Mouse (Mus musculus): ENCODE results near the gene Commd1. TPM values are rescaled to one million over a fixed set of nuclear protein-coding genes. Genes with fewer than 3 reads are reported as not detected.

Gene Commd1
- polyA plus RNA-seq, 1 experiment, result 35.7 TPM

DNA sequence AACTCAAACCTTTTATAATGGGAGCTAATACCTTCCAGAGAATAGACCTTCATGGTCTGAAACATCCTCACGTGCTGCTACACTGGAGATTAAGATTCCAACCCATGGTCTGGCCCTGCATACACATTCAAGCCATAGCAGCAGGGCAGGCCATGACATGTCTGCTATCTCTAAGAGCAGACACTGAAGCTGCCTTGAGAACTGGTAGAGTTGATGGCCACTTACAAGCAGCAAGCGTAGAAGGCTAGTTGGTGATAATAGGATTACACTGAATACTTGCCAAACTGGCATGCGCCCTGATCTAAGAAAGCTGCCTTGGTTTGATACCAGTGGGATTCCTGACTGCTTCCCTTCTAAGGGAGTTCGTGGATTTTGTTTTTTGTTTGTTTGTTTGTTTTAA is 68.4 kb downstream of the Commd1 start:
- WGBS, result 91% methylated on average over 4 of the region's 4 CpGs
- Histone ChIP-seq H3K27ac (ENCODE audit: insufficient read depth, low read depth, low read length) (no peak overlapping the region), H3K4me3 (ENCODE audit: insufficient read depth, low read depth, low read length) (no peak overlapping the region), H3K4me1 (ENCODE audit: control insufficient read depth, insufficient read depth, low read length) (no peaks in the 10 kb centered on the region), H3K27me3 (replicated peaks; ENCODE audit: control insufficient read depth, insufficient read depth, low read length) (no peaks in the 10 kb centered on the region), H3K36me3 (ENCODE audit: control insufficient read depth, insufficient read depth, low read length) (no peaks in the 10 kb centered on the region)
- no peak for TF ChIP-seq POLR2A (IDR thresholded peaks at IDR 0.05; ENCODE audit: low read depth, low read length)
- TF ChIP-seq CTCF (conservative IDR thresholded peaks at IDR 0.05; ENCODE audit: insufficient read depth, insufficient read length, low read depth, low read length), result no peak
- no peak for DNase-seq

DNA sequence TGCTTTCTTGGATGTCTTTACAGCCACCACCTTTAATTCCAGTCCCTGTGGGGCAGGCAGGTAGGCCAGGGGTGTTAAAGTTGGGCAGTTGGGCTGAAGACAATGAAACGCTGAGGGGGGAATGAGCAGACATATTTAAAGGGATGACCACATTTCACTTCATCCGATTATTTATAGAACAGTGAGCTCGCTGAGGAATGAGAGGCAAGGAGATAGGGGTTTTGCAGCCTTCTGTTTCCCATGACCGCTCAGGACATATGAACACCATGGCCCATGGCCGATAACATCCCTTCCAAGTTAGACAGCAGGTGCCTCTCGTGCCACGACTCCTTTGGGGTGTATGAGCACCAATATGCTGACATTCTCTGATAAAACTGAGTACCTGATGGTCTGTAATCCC is 70.4 kb downstream of the Commd1 start:
- Histone ChIP-seq H3K27ac (ENCODE audit: insufficient read depth, low read depth, low read length) (no peak overlapping the region), H3K27me3 (replicated peaks; ENCODE audit: control insufficient read depth, insufficient read depth, low read length) (no peaks in the 10 kb centered on the region), H3K4me3 (ENCODE audit: insufficient read depth, low read depth, low read length) (no peak overlapping the region), H3K36me3 (ENCODE audit: control insufficient read depth, insufficient read depth, low read length) (no peaks in the 10 kb centered on the region), H3K4me1 (ENCODE audit: control insufficient read depth, insufficient read depth, low read length) (no peaks in the 10 kb centered on the region)
- no peak for TF ChIP-seq POLR2A (IDR thresholded peaks at IDR 0.05; ENCODE audit: low read depth, low read length)
- no peak for TF ChIP-seq CTCF (conservative IDR thresholded peaks at IDR 0.05; ENCODE audit: insufficient read depth, insufficient read length, low read depth, low read length)
- no peak for DNase-seq
- 95% methylated on average over 7 of the region's 7 CpGs for WGBS

DNA sequence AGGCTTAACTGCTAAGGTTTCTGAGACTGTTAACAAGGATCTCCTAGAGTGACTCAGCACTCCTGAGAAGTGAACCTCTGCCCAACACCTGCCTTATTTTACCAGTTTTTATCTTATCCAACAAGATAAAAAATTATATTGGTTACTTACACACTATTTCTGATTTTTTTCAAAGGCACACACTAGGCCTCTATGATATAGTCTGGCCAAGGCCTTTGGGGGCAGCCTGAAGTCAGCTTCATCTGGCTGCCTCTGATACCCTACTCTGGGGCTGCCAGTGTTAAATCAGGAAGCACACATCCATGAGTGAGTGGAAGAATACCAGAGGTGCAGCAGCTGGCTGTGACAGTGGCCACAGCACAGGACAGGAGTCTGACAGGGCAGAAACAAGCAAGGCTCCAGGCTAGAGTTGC is 75.7 kb downstream of the Commd1 start:
- Histone ChIP-seq H3K27me3 (replicated peaks; ENCODE audit: control insufficient read depth, insufficient read depth, low read length) (no peaks in the 10 kb centered on the region), H3K27ac (ENCODE audit: insufficient read depth, low read depth, low read length) (no peak overlapping the region), H3K4me1 (ENCODE audit: control insufficient read depth, insufficient read depth, low read length) (no peaks in the 10 kb centered on the region), H3K4me3 (ENCODE audit: insufficient read depth, low read depth, low read length) (no peak overlapping the region), H3K36me3 (ENCODE audit: control insufficient read depth, insufficient read depth, low read length) (no peaks in the 10 kb centered on the region)
- no peak for DNase-seq
- TF ChIP-seq POLR2A (IDR thresholded peaks at IDR 0.05; ENCODE audit: low read depth, low read length), result no peak
- no peak for TF ChIP-seq CTCF (conservative IDR thresholded peaks at IDR 0.05; ENCODE audit: insufficient read depth, insufficient read length, low read depth, low read length)

DNA sequence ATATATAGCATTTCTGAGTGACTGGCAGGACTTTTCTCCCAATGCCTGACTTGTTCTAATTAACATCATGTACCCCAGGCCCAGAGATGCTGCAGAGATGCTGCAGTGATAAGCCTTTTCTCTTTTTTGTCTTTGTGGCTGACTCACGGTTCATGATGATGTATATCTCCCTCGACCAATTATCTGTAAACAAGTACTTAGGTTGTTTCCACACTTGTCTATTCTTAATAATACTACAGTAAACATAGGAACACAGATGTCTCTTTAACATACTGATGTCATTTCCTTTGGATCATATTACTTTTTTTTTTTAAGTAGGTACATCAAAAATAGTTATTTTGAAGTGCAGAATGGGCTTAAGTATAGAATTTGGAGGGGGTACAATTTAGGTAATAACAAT is 79.3 kb downstream of the Commd1 start:
- 87% methylated on average over 2 of the region's 2 CpGs for WGBS
- Histone ChIP-seq H3K4me1 (ENCODE audit: control insufficient read depth, insufficient read depth, low read length) (no peaks in the 10 kb centered on the region), H3K27me3 (replicated peaks; ENCODE audit: control insufficient read depth, insufficient read depth, low read length) (no peaks in the 10 kb centered on the region), H3K36me3 (ENCODE audit: control insufficient read depth, insufficient read depth, low read length) (no peaks in the 10 kb centered on the region), H3K4me3 (ENCODE audit: insufficient read depth, low read depth, low read length) (no peak overlapping the region), H3K27ac (ENCODE audit: insufficient read depth, low read depth, low read length) (no peak overlapping the region)
- TF ChIP-seq CTCF (conservative IDR thresholded peaks at IDR 0.05; ENCODE audit: insufficient read depth, insufficient read length, low read depth, low read length) (no peak), POLR2A (IDR thresholded peaks at IDR 0.05; ENCODE audit: low read depth, low read length) (no peak)
- DNase-seq, result no peak

DNA sequence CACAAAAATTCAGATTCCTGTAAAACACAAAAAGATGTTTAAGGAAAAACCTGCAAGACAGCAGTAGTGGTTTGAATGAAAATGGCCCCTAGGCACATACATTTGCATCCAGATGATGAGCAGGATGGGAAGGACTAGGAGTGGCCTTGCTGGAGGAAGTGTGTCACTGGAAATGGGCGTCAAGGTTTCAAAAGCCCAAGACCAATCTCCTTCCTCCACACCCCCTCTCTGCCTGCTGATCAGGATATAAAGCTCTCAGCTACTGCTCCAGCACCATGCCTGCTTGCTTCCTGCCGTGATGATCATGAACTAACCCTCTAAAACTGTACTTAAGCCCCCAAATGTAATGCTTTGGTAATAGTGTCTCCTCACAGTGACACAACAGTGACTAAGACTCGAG is 82.1 kb downstream of the Commd1 start:
- WGBS, result 88% methylated on average over 3 of the region's 3 CpGs
- H3K4me3 ChIP-seq (ENCODE audit: insufficient read depth, low read depth, low read length), result no peak overlapping the region

DNA sequence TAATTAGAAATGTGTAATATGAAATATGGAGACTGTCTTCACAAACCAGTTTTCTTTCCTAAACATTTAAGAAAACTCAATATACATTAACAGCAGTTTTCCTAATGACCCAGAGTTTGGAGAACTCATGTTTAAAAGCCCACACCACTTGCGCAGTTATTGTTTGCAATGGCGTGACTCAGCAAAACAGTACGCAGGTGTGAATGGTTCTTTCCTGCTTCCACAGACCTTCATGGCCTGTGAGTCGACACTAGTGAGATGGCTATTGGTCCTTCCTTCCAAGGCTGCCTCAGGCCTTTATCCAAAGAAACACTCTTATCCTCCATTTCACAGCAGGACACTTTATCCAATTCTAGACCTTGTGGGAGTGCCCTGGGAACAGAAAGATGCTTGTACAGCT is 84.5 kb downstream of the Commd1 start:
- 93% methylated on average over 4 of the region's 4 CpGs for WGBS
- H3K4me1 ChIP-seq (ENCODE audit: control insufficient read depth, insufficient read depth, low read length), result no peaks in the 10 kb centered on the region
- DNase-seq, result no peak
- no peak overlapping the region for H3K27ac ChIP-seq (ENCODE audit: insufficient read depth, low read depth, low read length)
- no peaks in the 10 kb centered on the region for H3K36me3 ChIP-seq (ENCODE audit: control insufficient read depth, insufficient read depth, low read length)
- no peak overlapping the region for H3K4me3 ChIP-seq (ENCODE audit: insufficient read depth, low read depth, low read length)
- H3K27me3 ChIP-seq (replicated peaks; ENCODE audit: control insufficient read depth, insufficient read depth, low read length), result no peaks in the 10 kb centered on the region
- TF ChIP-seq POLR2A (IDR thresholded peaks at IDR 0.05; ENCODE audit: low read depth, low read length), result no peak
- no peak for TF ChIP-seq CTCF (conservative IDR thresholded peaks at IDR 0.05; ENCODE audit: insufficient read depth, insufficient read length, low read depth, low read length)

More for the DNA sequence above, 82.1 kb downstream of the Commd1 start:
- DNase-seq, result no peak
- Histone ChIP-seq H3K27me3 (replicated peaks; ENCODE audit: control insufficient read depth, insufficient read depth, low read length) (no peaks in the 10 kb centered on the region), H3K4me1 (ENCODE audit: control insufficient read depth, insufficient read depth, low read length) (no peaks in the 10 kb centered on the region), H3K36me3 (ENCODE audit: control insufficient read depth, insufficient read depth, low read length) (no peaks in the 10 kb centered on the region), H3K27ac (ENCODE audit: insufficient read depth, low read depth, low read length) (no peak overlapping the region)
- TF ChIP-seq POLR2A (IDR thresholded peaks at IDR 0.05; ENCODE audit: low read depth, low read length) (no peak), CTCF (conservative IDR thresholded peaks at IDR 0.05; ENCODE audit: insufficient read depth, insufficient read length, low read depth, low read length) (no peak)

DNA sequence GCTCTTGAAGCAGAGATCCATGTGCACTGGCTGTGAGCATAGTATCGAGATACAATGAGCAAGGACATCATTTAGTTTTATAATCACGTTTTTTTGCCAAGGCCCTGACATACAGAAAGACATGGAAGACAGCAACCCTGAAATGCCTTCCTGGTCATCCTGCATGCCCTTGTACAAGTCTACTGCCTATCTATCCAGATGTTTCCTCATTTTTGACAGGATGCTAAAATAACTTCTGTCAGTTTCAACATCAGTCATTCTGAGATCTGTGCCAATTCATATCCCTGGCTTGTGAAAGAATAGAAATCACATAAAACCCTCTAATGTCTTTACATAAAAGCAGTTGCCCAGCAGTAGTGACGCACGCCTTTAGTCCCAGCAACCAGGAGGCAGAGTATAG is 85.1 kb downstream of the Commd1 start:
- H3K4me3 ChIP-seq (ENCODE audit: insufficient read depth, low read depth, low read length), result no peak overlapping the region
- H3K27me3 ChIP-seq (replicated peaks; ENCODE audit: control insufficient read depth, insufficient read depth, low read length), result no peaks in the 10 kb centered on the region
- no peaks in the 10 kb centered on the region for H3K36me3 ChIP-seq (ENCODE audit: control insufficient read depth, insufficient read depth, low read length)
- WGBS, result 82% methylated on average over 4 of the region's 4 CpGs
- no peak overlapping the region for H3K27ac ChIP-seq (ENCODE audit: insufficient read depth, low read depth, low read length)
- H3K4me1 ChIP-seq (ENCODE audit: control insufficient read depth, insufficient read depth, low read length), result no peaks in the 10 kb centered on the region
- no peak for DNase-seq
- TF ChIP-seq POLR2A (IDR thresholded peaks at IDR 0.05; ENCODE audit: low read depth, low read length) (no peak), CTCF (conservative IDR thresholded peaks at IDR 0.05; ENCODE audit: insufficient read depth, insufficient read length, low read depth, low read length) (no peak)

DNA sequence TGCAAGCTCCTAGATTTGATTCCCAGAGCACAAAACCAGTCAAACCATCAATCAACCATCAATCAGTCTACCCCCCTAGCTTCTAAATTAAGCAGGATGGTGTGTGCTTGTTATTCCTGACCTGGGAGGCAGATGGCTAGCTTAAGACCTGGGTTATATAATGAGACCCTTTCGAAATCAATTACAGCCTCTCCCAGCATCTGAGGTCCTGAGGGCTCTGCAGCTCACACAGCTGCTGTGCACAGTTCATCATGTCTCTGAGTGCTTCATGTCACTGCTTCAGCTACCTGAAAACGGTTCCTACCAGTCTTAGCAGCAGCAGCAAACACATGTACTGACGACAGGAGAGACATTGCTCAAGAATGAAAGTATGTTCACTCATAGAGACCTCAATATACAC is 89.1 kb downstream of the Commd1 start:
- DNase-seq, result no peak
- Histone ChIP-seq H3K27me3 (replicated peaks; ENCODE audit: control insufficient read depth, insufficient read depth, low read length) (no peaks in the 10 kb centered on the region), H3K4me3 (ENCODE audit: insufficient read depth, low read depth, low read length) (no peak overlapping the region), H3K36me3 (ENCODE audit: control insufficient read depth, insufficient read depth, low read length) (no peaks in the 10 kb centered on the region), H3K4me1 (ENCODE audit: control insufficient read depth, insufficient read depth, low read length) (no peaks in the 10 kb centered on the region; the same call in 1 of the 2 replicates), H3K27ac (ENCODE audit: insufficient read depth, low read depth, low read length) (no peak overlapping the region)
- 63% methylated on average over 3 of the region's 3 CpGs for WGBS
- TF ChIP-seq POLR2A (IDR thresholded peaks at IDR 0.05; ENCODE audit: low read depth, low read length) (no peak), CTCF (conservative IDR thresholded peaks at IDR 0.05; ENCODE audit: insufficient read depth, insufficient read length, low read depth, low read length) (no peak)

Data from kidney, adult 2 months (tissue).